Mouse (Mus musculus): ENCODE measurements at regions not wholly inside any gene's neighbourhood (a gene's known extent, or its start where the extent isn't known, plus 50 kb on each side); places are given as distances from the start of the nearest gene placed in this dataset.

DNA sequence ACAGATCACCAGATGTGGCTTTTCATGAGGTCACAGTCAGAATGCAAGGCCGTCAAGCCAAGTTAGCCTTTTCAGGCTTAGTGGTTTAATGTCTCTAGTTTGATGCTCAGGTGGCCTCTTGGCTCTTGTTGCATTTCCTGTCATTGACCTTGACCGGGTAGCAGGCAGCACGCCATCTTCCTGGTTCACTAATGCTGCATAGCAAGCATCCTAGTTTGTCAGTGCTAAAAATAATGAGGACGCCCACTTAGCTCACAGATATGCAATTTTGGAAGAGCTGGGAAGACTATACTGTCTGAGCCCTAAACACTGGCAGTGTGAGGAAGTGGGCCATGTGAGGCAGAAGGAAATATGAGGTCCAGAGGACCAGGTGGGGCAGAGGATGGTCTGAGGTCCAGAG lies 97.2 kb downstream of the Ndufa10 start:
- no peak for TF ChIP-seq POLR2A (IDR thresholded peaks at IDR 0.05; ENCODE audit: control insufficient read depth, low read depth, low read length)
- no peak for TF ChIP-seq CTCF (IDR thresholded peaks at IDR 0.05; ENCODE audit: control insufficient read depth, insufficient read depth, insufficient replicate concordance, low read depth, low read length)
